Comparison of ENCODE assay signal across 8 mouse cellular contexts in the genomic region with DNA sequence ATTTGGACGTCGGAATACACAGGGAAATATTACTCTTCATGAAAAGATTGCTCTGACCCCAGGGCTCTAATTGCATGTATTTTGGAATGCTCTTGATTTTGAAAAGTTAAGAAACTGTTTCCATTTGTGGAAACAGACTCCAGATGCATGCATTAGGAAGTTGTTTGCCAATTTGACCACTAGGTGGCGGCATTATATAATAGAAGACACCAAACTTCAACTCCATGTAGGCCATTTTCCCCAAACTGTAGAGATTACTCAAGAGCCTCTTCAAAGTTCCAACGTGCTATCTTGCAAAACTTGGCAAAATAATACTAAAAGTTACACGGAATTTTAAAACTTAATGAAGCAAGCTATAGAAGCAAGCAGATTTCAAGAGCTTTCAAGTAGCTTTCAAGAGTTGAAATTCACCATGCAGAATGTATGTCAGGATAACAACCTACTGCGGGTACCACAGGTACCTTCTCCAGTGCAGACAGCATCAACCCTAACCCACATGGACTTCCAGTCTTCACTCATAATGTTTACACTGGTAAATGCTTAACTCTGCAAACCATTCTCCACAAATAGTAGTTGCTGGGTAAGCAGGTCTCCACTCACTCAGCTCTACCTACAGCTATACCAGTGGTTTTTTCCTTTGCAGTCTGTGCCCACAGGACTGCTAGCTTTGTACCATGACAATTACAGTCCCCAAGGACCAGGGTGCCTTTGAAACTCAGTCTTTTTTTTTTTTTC.
DNase-seq lines count a peak whose midpoint lies in the region; ATAC-seq lines count a peak whose summit lies in the region.

No protein-coding gene starts in this region.

- DNase-seq in ovary, postnatal 14 days (ENCODE audit: low spot score): peak; percentile 65
- DNase-seq in ovary, adult 18-20 months (ENCODE audit: low spot score): no peak
- peak; percentile 75 for DNase-seq in adrenal gland, postnatal 10 days
- DNase-seq in embryo, embryonic 9.5 days (ENCODE audit: extremely low spot score): peak; percentile 66
- DNase-seq in left cerebral cortex, postnatal 4 days: peak; percentile 55
- DNase-seq in ovary, postnatal 10 days (ENCODE audit: low spot score): no peak

- ATAC-seq in inflammation-experienced regulatory T-cells, adult 6 months: peak; percentile 46
- peak; percentile 53 for ATAC-seq in neutrophil, adult 5-6 weeks (ENCODE audit: extremely low read depth, insufficient number of reproducible peaks, low FRiP score, poor library complexity, severe bottlenecking)

- intact Hi-C loops in left cerebral cortex, postnatal 4 days (cut with DNase I): loop anchor here (2.0 to 10.0 kb wide), 2 partner anchors 166 to 258 kb away; no protein-coding TSS in a partner anchor

Comparison
In these comparisons a context has a peak if more than half of its experiments do, and no peak if none do; other contexts are left out.
1. DNase-seq: peak in ovary, postnatal 14 days (single experiment), adrenal gland, postnatal 10 days (single experiment), embryo, embryonic 9.5 days (single experiment) and left cerebral cortex, postnatal 4 days (single experiment); none in ovary, adult 18-20 months (single experiment) and ovary, postnatal 10 days (single experiment).